Mouse (Mus musculus): ENCODE data around the gene Cs.

DNA sequence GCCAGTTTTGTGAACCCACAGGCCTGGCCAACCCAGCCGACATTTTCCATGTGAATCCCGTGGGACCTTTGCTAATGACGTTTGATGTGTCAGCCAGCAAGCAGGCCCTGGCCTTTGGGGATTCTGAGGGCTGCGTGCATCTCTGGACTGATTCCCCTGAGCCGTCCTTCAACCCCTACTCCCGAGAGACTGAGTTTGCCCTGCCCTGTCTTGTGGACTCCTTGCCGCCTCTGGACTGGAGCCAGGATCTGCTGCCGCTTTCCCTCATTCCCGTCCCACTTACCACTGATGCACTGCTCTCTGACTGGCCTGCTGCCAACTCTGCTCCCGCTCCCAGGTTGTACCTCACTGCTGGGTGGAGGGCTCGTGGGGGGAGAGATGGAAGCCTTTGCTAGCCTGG lies 27.4 kb upstream of the Cs start:
- TF ChIP-seq MYOD1 (IDR thresholded peaks at IDR 0.05; ENCODE audit: control insufficient read depth, insufficient read length, low read depth) (no peak), CTCF (IDR thresholded peaks at IDR 0.05; ENCODE audit: control insufficient read depth, insufficient read depth, insufficient read length) (no peak), MAX (IDR thresholded peaks at IDR 0.05) (no peak), USF1 (IDR thresholded peaks at IDR 0.05; ENCODE audit: low read depth) (no peak), CEBPB (IDR thresholded peaks at IDR 0.05; ENCODE audit: low read depth) (no peak)
